Mouse (Mus musculus): ENCODE measurements around the gene Kcnj6. TPM values are rescaled to one million over a fixed set of nuclear protein-coding genes. Genes with fewer than 3 reads are reported as not detected.

Gene Kcnj6
- not detected for polyA plus RNA-seq (2017; shearing (Covaris generic))

GRCm38 (mm10) chr16:94997340-94997849 is at the start of gene Kcnj6:
TSS of gene Kcnj6 (minus strand) at chr16:94997701.

